Mouse (Mus musculus): ENCODE measurements around the gene Gm7073. TPM values are rescaled to one million over a fixed set of nuclear protein-coding genes. Genes with fewer than 3 reads are reported as not detected.

Gm7073 gene
- polyA plus RNA-seq (2015; fragmentation: Nextera tagmentation; extraction: Ambion mirVana): not detected in 2 replicates

- Histone ChIP-seq H3K4me1 (replicated peaks; ENCODE audit: insufficient read depth, low read length) (no peaks in the 10 kb centered on the region), H3K4me2 (ENCODE audit: low read length) (no peak within 1 kb of the TSS), H3K27ac (no peak within 1 kb of the TSS), H3K36me3 (ENCODE audit: insufficient read depth, low read length) (no peaks in the 10 kb centered on the region), H3K9ac (ENCODE audit: low read depth, low read length) (no peak within 1 kb of the TSS), H3K9me3 (replicated peaks; ENCODE audit: low read length) (no peaks in the 10 kb centered on the region), H3K27me3 (ENCODE audit: insufficient read depth, low read length) (no peaks in the 10 kb centered on the region), H3K4me3 (replicated peaks; ENCODE audit: low read depth, low read length) (no peak within 1 kb of the TSS)
- TF ChIP-seq CTCF (IDR thresholded peaks at IDR 0.05; ENCODE audit: low read depth): no peak
- no peak for DNase-seq (ENCODE audit: low spot score)
- no peak for ATAC-seq (replicated peaks; ENCODE audit: low FRiP score, low read depth)
Observed at GRCm38 (mm10) chrX:60539149-60539548, at the start of gene Gm7073. TSS of gene Gm7073 (minus strand) at chrX:60539249.

GRCm38 (mm10) chrX:60570539-60570938, 31.5 kb upstream of the Gm7073 start:
- no peak for ATAC-seq (replicated peaks; ENCODE audit: low FRiP score, low read depth)
- Histone ChIP-seq H3K4me3 (replicated peaks; ENCODE audit: low read depth, low read length) (no peak overlapping the region), H3K9me3 (replicated peaks; ENCODE audit: low read length) (no peaks in the 10 kb centered on the region), H3K9ac (ENCODE audit: low read depth, low read length) (no peak overlapping the region), H3K27ac (no peak overlapping the region), H3K27me3 (ENCODE audit: insufficient read depth, low read length) (no peaks in the 10 kb centered on the region), H3K36me3 (ENCODE audit: insufficient read depth, low read length) (no peaks in the 10 kb centered on the region), H3K4me1 (replicated peaks; ENCODE audit: insufficient read depth, low read length) (no peaks in the 10 kb centered on the region), H3K4me2 (ENCODE audit: low read length) (no peak overlapping the region)
- WGBS: 38% methylated on average over 1 of the region's 1 CpGs
- DNase-seq (ENCODE audit: low spot score): no peak
- TF ChIP-seq CTCF (IDR thresholded peaks at IDR 0.05; ENCODE audit: low read depth): no peak

GRCm38 (mm10) chrX:60569047-60569446, 30.0 kb upstream of the Gm7073 start:
- H3K4me3 ChIP-seq (replicated peaks; ENCODE audit: low read depth, low read length): no peak overlapping the region
- H3K4me1 ChIP-seq (replicated peaks; ENCODE audit: insufficient read depth, low read length): no peaks in the 10 kb centered on the region
- no peaks in the 10 kb centered on the region for H3K27me3 ChIP-seq (ENCODE audit: insufficient read depth, low read length)
- ATAC-seq (replicated peaks; ENCODE audit: low FRiP score, low read depth): no peak
- no peaks in the 10 kb centered on the region for H3K36me3 ChIP-seq (ENCODE audit: insufficient read depth, low read length)
- no peaks in the 10 kb centered on the region for H3K9me3 ChIP-seq (replicated peaks; ENCODE audit: low read length)
- DNase-seq (ENCODE audit: low spot score): no peak
- no peak overlapping the region for H3K27ac ChIP-seq
- H3K4me2 ChIP-seq (ENCODE audit: low read length): no peak overlapping the region
- TF ChIP-seq CTCF (IDR thresholded peaks at IDR 0.05; ENCODE audit: low read depth): no peak
- no peak overlapping the region for H3K9ac ChIP-seq (ENCODE audit: low read depth, low read length)

GRCm38 (mm10) chrX:60555242-60555641, 16.2 kb upstream of the Gm7073 start:
- no peak for DNase-seq (ENCODE audit: low spot score)
- Histone ChIP-seq H3K4me1 (replicated peaks; ENCODE audit: insufficient read depth, low read length) (no peaks in the 10 kb centered on the region), H3K9ac (ENCODE audit: low read depth, low read length) (no peak overlapping the region), H3K27ac (no peak overlapping the region), H3K4me2 (ENCODE audit: low read length) (no peak overlapping the region), H3K27me3 (ENCODE audit: insufficient read depth, low read length) (no peaks in the 10 kb centered on the region), H3K4me3 (replicated peaks; ENCODE audit: low read depth, low read length) (no peak overlapping the region), H3K9me3 (replicated peaks; ENCODE audit: low read length) (no peaks in the 10 kb centered on the region), H3K36me3 (ENCODE audit: insufficient read depth, low read length) (no peaks in the 10 kb centered on the region)
- WGBS: 62% methylated on average over 4 of the region's 4 CpGs
- no peak for ATAC-seq (replicated peaks; ENCODE audit: low FRiP score, low read depth)
- no peak for TF ChIP-seq CTCF (IDR thresholded peaks at IDR 0.05; ENCODE audit: low read depth)

- H3K4me2 ChIP-seq (ENCODE audit: low read length): peak overlapping the region; percentile 65
- ATAC-seq (replicated peaks; ENCODE audit: low FRiP score, low read depth) (peak; percentile 85), DNase-seq (ENCODE audit: low spot score) (peak; percentile 44)
- no peaks in the 10 kb centered on the region for H3K27me3 ChIP-seq (ENCODE audit: insufficient read depth, low read length)
- no peak overlapping the region for H3K27ac ChIP-seq
- H3K9ac ChIP-seq (ENCODE audit: low read depth, low read length): peak overlapping the region; percentile 42; the same call in 1 of the 2 replicates
- TF ChIP-seq CTCF (IDR thresholded peaks at IDR 0.05; ENCODE audit: low read depth): no peak
- WGBS: 28% methylated on average over 74 of the region's 113 CpGs
- no peaks in the 10 kb centered on the region for H3K9me3 ChIP-seq (replicated peaks; ENCODE audit: low read length)
- peak overlapping the region; percentile 51 for H3K4me3 ChIP-seq (replicated peaks; ENCODE audit: low read depth, low read length)
- no peaks in the 10 kb centered on the region for H3K36me3 ChIP-seq (ENCODE audit: insufficient read depth, low read length)
- no peaks in the 10 kb centered on the region for H3K4me1 ChIP-seq (replicated peaks; ENCODE audit: insufficient read depth, low read length)
Observed at GRCm38 (mm10) chrX:60547444-60548304, 8.6 kb upstream of the Gm7073 start.

GRCm38 (mm10) chrX:60547098-60547443, 8.0 kb upstream of the Gm7073 start:
- peak overlapping the region; percentile 65 for H3K4me2 ChIP-seq (ENCODE audit: low read length)
- ATAC-seq (replicated peaks; ENCODE audit: low FRiP score, low read depth) (peak; percentile 10; the same call in 1 of the 2 replicates), DNase-seq (ENCODE audit: low spot score) (no peak)
- TF ChIP-seq CTCF (IDR thresholded peaks at IDR 0.05; ENCODE audit: low read depth): no peak
- H3K9me3 ChIP-seq (replicated peaks; ENCODE audit: low read length): no peaks in the 10 kb centered on the region
- H3K9ac ChIP-seq (ENCODE audit: low read depth, low read length): peak overlapping the region; percentile 42; the same call in 1 of the 2 replicates
- peak overlapping the region; percentile 51 for H3K4me3 ChIP-seq (replicated peaks; ENCODE audit: low read depth, low read length)
- H3K4me1 ChIP-seq (replicated peaks; ENCODE audit: insufficient read depth, low read length): no peaks in the 10 kb centered on the region
- no peaks in the 10 kb centered on the region for H3K36me3 ChIP-seq (ENCODE audit: insufficient read depth, low read length)
- 19% methylated on average over 16 of the region's 16 CpGs for WGBS
- H3K27ac ChIP-seq: no peak overlapping the region
- H3K27me3 ChIP-seq (ENCODE audit: insufficient read depth, low read length): no peaks in the 10 kb centered on the region

Measured in kidney, postnatal 0 days (tissue).